Mouse (Mus musculus): ENCODE measurements around the gene BC049352. TPM values are rescaled to one million over a fixed set of nuclear protein-coding genes. Genes with fewer than 3 reads are reported as not detected.

The BC049352 gene
- total and polyA plus RNA-seq, 3 experiments: not detected

DNA sequence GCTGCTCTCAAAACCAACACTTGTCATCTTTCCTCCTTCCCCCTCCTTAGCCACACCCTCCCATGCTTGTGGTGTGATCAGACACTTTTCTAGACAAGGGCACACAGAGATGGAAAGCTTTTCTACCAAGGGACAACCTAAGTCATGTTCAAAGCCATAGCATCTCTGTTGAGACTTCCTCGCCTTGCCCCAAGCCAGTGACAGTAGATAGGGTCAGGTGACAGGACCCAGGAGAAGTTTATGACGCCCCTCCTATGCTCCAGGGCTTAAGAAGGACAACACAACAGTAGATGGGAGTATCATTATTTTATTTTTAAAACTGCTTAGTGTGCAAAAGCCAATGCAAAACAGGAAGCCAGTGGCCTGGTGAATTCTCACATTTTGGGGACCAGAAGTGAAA is 65.7 kb downstream of the BC049352 start:
- H3K4me1 ChIP-seq (ENCODE audit: control insufficient read depth in 1 of 2, insufficient read depth in 2 of 2, low read length in 2 of 2): peaks cover 7 to 13% of the 10 kb centered on the region in 2 experiments

DNA sequence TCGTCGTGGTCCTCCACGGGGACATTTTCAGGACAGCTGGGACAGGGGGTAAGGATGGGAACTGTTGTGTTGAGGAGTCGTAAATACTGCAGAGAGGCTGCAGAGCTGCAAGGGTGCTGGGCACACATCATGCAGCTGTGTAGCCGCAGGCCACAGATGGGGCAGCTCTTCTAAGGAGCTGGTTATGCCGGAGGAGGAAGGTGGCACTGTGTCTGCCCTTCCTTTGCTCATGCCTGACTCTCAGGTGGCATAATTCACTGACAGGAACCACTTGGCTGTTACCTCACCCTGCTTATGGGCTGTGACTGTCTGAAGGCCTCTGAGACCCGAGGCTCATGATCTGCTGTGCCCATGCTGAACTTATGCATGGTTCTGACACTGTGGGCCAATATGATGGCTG is 68.5 kb downstream of the BC049352 start:
- Histone ChIP-seq H3K4me3 (ENCODE audit: control insufficient read depth in 1 of 2, insufficient read depth in 1 of 2, low read depth in 2 of 2, low read length in 2 of 2) (no peak overlapping the region), H3K9ac (ENCODE audit: control insufficient read depth, low read depth, low read length, poor library complexity, severe bottlenecking) (no peak overlapping the region), H3K4me1 (ENCODE audit: control insufficient read depth in 1 of 2, insufficient read depth in 2 of 2, low read length in 2 of 2) (peaks cover 7 to 13% of the 10 kb centered on the region in 2 experiments), H3K27ac (ENCODE audit: control insufficient read depth, low read depth, low read length) (no peak overlapping the region), H3K9me3 (replicated peaks; ENCODE audit: insufficient read depth, low read length) (no peaks in the 10 kb centered on the region), H3K27me3 (ENCODE audit: control insufficient read depth in 1 of 2, insufficient read depth in 2 of 2, low read length in 2 of 2) (peaks cover 0 to 5% of the 10 kb centered on the region in 2 experiments; a peak in 3 of 4 replicates), H3K36me3 (ENCODE audit: control insufficient read depth in 1 of 2, insufficient read depth in 2 of 2, low read length in 2 of 2) (peaks cover 0 to 12% of the 10 kb centered on the region in 2 experiments; a peak in 2 of 4 replicates), H3K79me2 (ENCODE audit: control insufficient read depth, insufficient read depth, low read length, poor library complexity) (no peaks in the 10 kb centered on the region)
- no peak for DNase-seq (ENCODE audit: low read depth, low spot score)
- TF ChIP-seq USF1 (IDR thresholded peaks at IDR 0.05; ENCODE audit: low read depth, low read length): no peak
- no peak for TF ChIP-seq SMC3 (IDR thresholded peaks at IDR 0.05; ENCODE audit: low read depth, low read length)
- no peak for TF ChIP-seq HCFC1 (IDR thresholded peaks at IDR 0.05; ENCODE audit: low read depth, low read length)
- TF ChIP-seq SIN3A (IDR thresholded peaks at IDR 0.05; ENCODE audit: low read length): no peak
- no peak for TF ChIP-seq ZC3H11A (IDR thresholded peaks at IDR 0.05; ENCODE audit: low read depth, low read length)
- TF ChIP-seq TAL1 (IDR thresholded peaks at IDR 0.05; ENCODE audit: low read length): no peak
- no peak for TF ChIP-seq NRF1 (IDR thresholded peaks at IDR 0.05; ENCODE audit: insufficient read depth, low read depth, low read length, poor library complexity, severe bottlenecking)
- no peak for TF ChIP-seq ZNF384 (IDR thresholded peaks at IDR 0.05; ENCODE audit: low read depth, low read length)
- TF ChIP-seq MAX (IDR thresholded peaks at IDR 0.05; ENCODE audit: low read length): no peak
- TF ChIP-seq MYB (IDR thresholded peaks at IDR 0.05; ENCODE audit: low read depth, low read length): no peak
- TF ChIP-seq TCF12 (IDR thresholded peaks at IDR 0.05; ENCODE audit: low read depth, low read length): no peak
- TF ChIP-seq ELF1 (IDR thresholded peaks at IDR 0.05; ENCODE audit: low read depth, low read length): no peak
- no peak for TF ChIP-seq RCOR1 (IDR thresholded peaks at IDR 0.05; ENCODE audit: low read depth, low read length)
- no peak for TF ChIP-seq POLR2AphosphoS2 (IDR thresholded peaks at IDR 0.05; ENCODE audit: low read length)
- TF ChIP-seq EP300 (IDR thresholded peaks at IDR 0.05; ENCODE audit: low read depth in 1 of 2, low read length in 2 of 2): no peak

More for the DNA sequence above, 65.7 kb downstream of the BC049352 start:
- Histone ChIP-seq H3K4me3 (ENCODE audit: control insufficient read depth in 1 of 2, insufficient read depth in 1 of 2, low read depth in 2 of 2, low read length in 2 of 2) (no peak overlapping the region), H3K36me3 (ENCODE audit: control insufficient read depth in 1 of 2, insufficient read depth in 2 of 2, low read length in 2 of 2) (peaks cover 0 to 12% of the 10 kb centered on the region in 2 experiments; a peak in 2 of 4 replicates), H3K27me3 (ENCODE audit: control insufficient read depth in 1 of 2, insufficient read depth in 2 of 2, low read length in 2 of 2) (no peaks in the 10 kb centered on the region), H3K27ac (ENCODE audit: control insufficient read depth, low read depth, low read length) (no peak overlapping the region), H3K79me2 (ENCODE audit: control insufficient read depth, insufficient read depth, low read length, poor library complexity) (no peaks in the 10 kb centered on the region), H3K9ac (ENCODE audit: control insufficient read depth, low read depth, low read length, poor library complexity, severe bottlenecking) (no peak overlapping the region), H3K9me3 (replicated peaks; ENCODE audit: insufficient read depth, low read length) (no peaks in the 10 kb centered on the region)
- no peak for DNase-seq (ENCODE audit: low read depth, low spot score)
- TF ChIP-seq RAD21 (IDR thresholded peaks at IDR 0.05; ENCODE audit: low read depth, low read length) (no peak), SIN3A (IDR thresholded peaks at IDR 0.05; ENCODE audit: low read length) (no peak), ZC3H11A (IDR thresholded peaks at IDR 0.05; ENCODE audit: low read depth, low read length) (no peak), ZKSCAN1 (IDR thresholded peaks at IDR 0.05; ENCODE audit: low read depth, low read length) (no peak), TBP (IDR thresholded peaks at IDR 0.05; ENCODE audit: low read depth, low read length) (no peak), EP300 (IDR thresholded peaks at IDR 0.05; ENCODE audit: low read depth in 1 of 2, low read length in 2 of 2) (no peak), RCOR1 (IDR thresholded peaks at IDR 0.05; ENCODE audit: low read depth, low read length) (no peak), UBTF (IDR thresholded peaks at IDR 0.05; ENCODE audit: borderline replicate concordance, insufficient read depth, low read depth, low read length) (no peak), MAX (IDR thresholded peaks at IDR 0.05; ENCODE audit: low read length) (no peak), TAL1 (IDR thresholded peaks at IDR 0.05; ENCODE audit: low read length) (no peak), POLR2A (IDR thresholded peaks at IDR 0.05; ENCODE audit: control insufficient read depth in 1 of 2, insufficient read depth in 1 of 2, low read depth in 1 of 2, low read length in 2 of 2, poor library complexity in 1 of 2) (no peak), E2F4 (IDR thresholded peaks at IDR 0.05; ENCODE audit: borderline replicate concordance, low read depth, low read length) (no peak), ETS1 (IDR thresholded peaks at IDR 0.05; ENCODE audit: low read depth, low read length) (no peak), TCF12 (IDR thresholded peaks at IDR 0.05; ENCODE audit: low read depth, low read length) (no peak)
